Mouse (Mus musculus) kidney, embryonic 16.5 days (tissue): ENCODE measurements at regions not wholly inside any gene's neighbourhood (a gene's known extent, or its start where the extent isn't known, plus 50 kb on each side); places are given as distances from the start of the nearest gene placed in this dataset.
"Not testable (repeated sequence)": the region's sequence is repeated elsewhere in the genome, so short reads cannot be mapped to it uniquely, and the experiment has no call there.

ENCODE experiments used
- ATAC-seq: fragments of 200-750 bp; cut with Nextera tagmentation; 2 replicates; pipeline ENCODE4 v1.8.0; 2017; ENCODE audit warnings: moderate TSS enrichment; ENCODE audit not compliant: low FRiP score, low TSS enrichment
- H3K27ac ChIP-seq: fragments of 300-500 bp; sonication (generic); 2 replicates; pipeline ENCODE4 v1.5.1; 2014; ENCODE audit warnings: low read length
- H3K27me3 ChIP-seq: fragments of 300-500 bp; sonication (generic); 2 replicates; pipeline ENCODE4 v1.6.1; 2014; ENCODE audit warnings: low read length, control low read depth, mixed read lengths; ENCODE audit not compliant: insufficient read depth
- H3K36me3 ChIP-seq: fragments of 300-500 bp; sonication (generic); 2 replicates; pipeline ENCODE4 v1.6.1; 2014; ENCODE audit warnings: low read length, control low read depth, mixed read lengths; ENCODE audit not compliant: insufficient read depth
- H3K4me1 ChIP-seq: fragments of 300-500 bp; sonication (generic); 2 replicates; pipeline ENCODE4 v1.6.1; 2014; ENCODE audit warnings: low read length, control low read depth, mixed read lengths; ENCODE audit not compliant: insufficient read depth
- H3K4me2 ChIP-seq: fragments of 300-500 bp; sonication (generic); replicated peaks from 2 replicates; pipeline ENCODE4 v1.6.1; 2014; ENCODE audit warnings: low read depth, low read length
- H3K4me3 ChIP-seq: fragments of 300-500 bp; sonication (generic); 2 replicates; pipeline ENCODE4 v1.5.1; 2014; ENCODE audit warnings: mild to moderate bottlenecking, low read length
- H3K9ac ChIP-seq: fragments of 300-500 bp; sonication (generic); replicated peaks from 2 replicates; pipeline ENCODE4 v1.6.1; 2014; ENCODE audit warnings: low read length
- H3K9me3 ChIP-seq: fragments of 300-500 bp; sonication (generic); 2 replicates; pipeline ENCODE4 v1.6.1; 2016; ENCODE audit warnings: low read length, control low read depth
- WGBS: fragments of 180-500 bp; shearing (Covaris S2); extraction: QIAGEN DNeasy Blood & Tissue Kit; methylation state at CpG from one replicate; pipeline ENCODE4 v1.1.7; 2014; 5-methylcytosine and 5-hydroxymethylcytosine counted together

GRCm38 (mm10) chr17:55186361-55186760 is 258.8 kb upstream of the St6gal2 start:
- Histone ChIP-seq H3K9me3 (no peaks in the 10 kb centered on the region), H3K9ac (no peak overlapping the region), H3K4me1 (no peaks in the 10 kb centered on the region), H3K36me3 (no peaks in the 10 kb centered on the region), H3K27ac (no peak overlapping the region), H3K4me2 (no peak overlapping the region), H3K27me3 (no peaks in the 10 kb centered on the region), H3K4me3 (no peak overlapping the region)
- ATAC-seq, result no peak
- WGBS, result 91% methylated on average over 3 of the region's 3 CpGs

GRCm38 (mm10) chr17:55186826-55187225 is 258.4 kb upstream of the St6gal2 start:
- 72% methylated on average over 3 of the region's 3 CpGs for WGBS
- no peak overlapping the region for H3K27ac ChIP-seq
- ATAC-seq, result no peak
- no peak overlapping the region for H3K9ac ChIP-seq
- no peak overlapping the region for H3K4me2 ChIP-seq
- no peak overlapping the region for H3K4me3 ChIP-seq
- H3K27me3 ChIP-seq, result no peaks in the 10 kb centered on the region
- no peaks in the 10 kb centered on the region for H3K9me3 ChIP-seq
- no peaks in the 10 kb centered on the region for H3K4me1 ChIP-seq
- no peaks in the 10 kb centered on the region for H3K36me3 ChIP-seq

GRCm38 (mm10) chr17:55206585-55206984 is 238.6 kb upstream of the St6gal2 start:
- ATAC-seq, result peak; percentile 71; the same call in 1 of the 2 replicates
- Histone ChIP-seq H3K36me3 (no peaks in the 10 kb centered on the region), H3K4me3 (no peak overlapping the region), H3K27me3 (no peaks in the 10 kb centered on the region), H3K4me1 (no peaks in the 10 kb centered on the region), H3K4me2 (no peak overlapping the region), H3K9ac (no peak overlapping the region), H3K27ac (peak overlapping the region; percentile 25; the same call in 1 of the 2 replicates), H3K9me3 (no peaks in the 10 kb centered on the region)
- 21% methylated on average over 1 of the region's 1 CpGs for WGBS

GRCm38 (mm10) chr17:55218176-55219099 is 226.7 kb upstream of the St6gal2 start:
- H3K4me1 ChIP-seq, H3K36me3 ChIP-seq, H3K9ac ChIP-seq, H3K4me2 ChIP-seq, H3K27me3 ChIP-seq, H3K27ac ChIP-seq, H3K9me3 ChIP-seq, H3K4me3 ChIP-seq, ATAC-seq: not testable (repeated sequence)
- WGBS, result 84% methylated on average over 8 of the region's 8 CpGs

GRCm38 (mm10) chr17:55224058-55224457 is 221.1 kb upstream of the St6gal2 start:
- no peak for ATAC-seq
- Histone ChIP-seq H3K4me2 (no peak overlapping the region), H3K4me1 (no peaks in the 10 kb centered on the region), H3K36me3 (no peaks in the 10 kb centered on the region), H3K4me3 (no peak overlapping the region), H3K27ac (no peak overlapping the region), H3K9ac (no peak overlapping the region), H3K9me3 (no peaks in the 10 kb centered on the region), H3K27me3 (no peaks in the 10 kb centered on the region)
- WGBS, result 62% methylated on average over 3 of the region's 3 CpGs

- Histone ChIP-seq H3K9me3 (no peaks in the 10 kb centered on the region), H3K27ac (no peak overlapping the region), H3K4me1 (no peaks in the 10 kb centered on the region), H3K4me3 (no peak overlapping the region), H3K4me2 (no peak overlapping the region), H3K9ac (no peak overlapping the region), H3K27me3 (no peaks in the 10 kb centered on the region), H3K36me3 (no peaks in the 10 kb centered on the region)
- 72% methylated on average over 4 of the region's 4 CpGs for WGBS
- no peak for ATAC-seq
These were observed 210.9 kb upstream of the St6gal2 start for GRCm38 (mm10) chr17:55234262-55234661.

- H3K4me1 ChIP-seq, result no peaks in the 10 kb centered on the region
- no peak overlapping the region for H3K4me2 ChIP-seq
- no peak overlapping the region for H3K27ac ChIP-seq
- no peaks in the 10 kb centered on the region for H3K36me3 ChIP-seq
- no peaks in the 10 kb centered on the region for H3K27me3 ChIP-seq
- no peak overlapping the region for H3K9ac ChIP-seq
- whole genome bisulfite sequencing, result 88% methylated on average over 2 of the region's 2 CpGs
- no peak for ATAC-seq
- no peak overlapping the region for H3K4me3 ChIP-seq
- H3K9me3 ChIP-seq, result no peaks in the 10 kb centered on the region
These were observed 182.5 kb upstream of the St6gal2 start for GRCm38 (mm10) chr17:55262638-55263037.

GRCm38 (mm10) chr17:55276541-55276940 is 168.6 kb upstream of the St6gal2 start:
- no peak for ATAC-seq
- Histone ChIP-seq H3K27me3 (no peaks in the 10 kb centered on the region), H3K27ac (no peak overlapping the region), H3K9me3 (no peaks in the 10 kb centered on the region), H3K4me1 (no peaks in the 10 kb centered on the region), H3K4me2 (no peak overlapping the region), H3K4me3 (no peak overlapping the region), H3K9ac (no peak overlapping the region), H3K36me3 (no peaks in the 10 kb centered on the region)
- 83% methylated on average over 1 of the region's 1 CpGs for WGBS

GRCm38 (mm10) chr17:55281276-55281675 is 163.9 kb upstream of the St6gal2 start:
- H3K4me1 ChIP-seq, result no peaks in the 10 kb centered on the region
- no peak for ATAC-seq
- H3K4me3 ChIP-seq, result no peak overlapping the region
- H3K27me3 ChIP-seq, result no peaks in the 10 kb centered on the region
- no peaks in the 10 kb centered on the region for H3K9me3 ChIP-seq
- H3K4me2 ChIP-seq, result no peak overlapping the region
- no peak overlapping the region for H3K27ac ChIP-seq
- H3K9ac ChIP-seq, result no peak overlapping the region
- no peaks in the 10 kb centered on the region for H3K36me3 ChIP-seq

- Histone ChIP-seq H3K4me1 (no peaks in the 10 kb centered on the region), H3K9me3 (no peaks in the 10 kb centered on the region), H3K36me3 (no peaks in the 10 kb centered on the region), H3K9ac (no peak overlapping the region), H3K27me3 (no peaks in the 10 kb centered on the region), H3K27ac (no peak overlapping the region), H3K4me2 (no peak overlapping the region), H3K4me3 (no peak overlapping the region)
- ATAC-seq, result no peak
- WGBS, result 88% methylated on average over 1 of the region's 1 CpGs
These were observed 156.6 kb upstream of the St6gal2 start for GRCm38 (mm10) chr17:55288589-55288988.
